Mouse (Mus musculus): ENCODE results near the gene H2-T24. TPM values are rescaled to one million over a fixed set of nuclear protein-coding genes. Genes with fewer than 3 reads are reported as not detected.
"Not testable (repeated sequence)": the region's sequence is repeated elsewhere in the genome, so short reads cannot be mapped to it uniquely, and the experiment has no call there.

The H2-T24 gene
- polyA plus RNA-seq, 1 experiment from 2014 or later: 5.5 TPM

DNA sequence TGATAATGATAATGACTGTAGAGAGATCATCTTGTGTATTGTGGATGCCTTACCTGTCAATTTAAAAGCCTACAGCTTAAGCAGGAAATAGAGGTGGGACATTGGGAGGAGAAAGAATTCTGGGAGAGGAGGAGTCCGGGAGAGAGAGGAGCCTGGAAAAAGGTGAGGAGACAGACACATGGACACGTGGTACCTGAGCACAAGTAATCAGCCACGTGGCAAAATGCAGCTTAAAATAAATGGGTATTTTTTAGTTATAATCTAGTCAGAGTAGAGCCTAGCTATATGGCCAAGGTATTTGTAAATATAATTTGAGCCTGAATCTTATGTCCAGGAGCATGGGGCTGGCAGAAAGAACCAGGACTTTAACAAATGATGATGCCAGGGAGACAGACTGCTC is 841 bp downstream of the H2-T24 start:
- Histone ChIP-seq H3K27ac (no peak overlapping the region), H3K36me3 (peaks cover 10% of the 10 kb centered on the region), H3K4me3 (no peak overlapping the region), H3K4me1 (peaks cover 4% of the 10 kb centered on the region; the same call in 1 of the 2 replicates), H3K9me3 (replicated peaks) (no peaks in the 10 kb centered on the region), H3K4me2 (replicated peaks) (no peak overlapping the region), H3K27me3 (no peaks in the 10 kb centered on the region), H3K9ac (no peak overlapping the region)
- 79% methylated on average over 3 of the region's 3 CpGs for WGBS
- ATAC-seq (ENCODE audit: low FRiP score): no peak

- Histone ChIP-seq H3K9me3 (replicated peaks) (no peaks in the 10 kb centered on the region), H3K27me3 (no peaks in the 10 kb centered on the region), H3K4me3 (no peak overlapping the region), H3K27ac (no peak overlapping the region), H3K4me2 (replicated peaks) (no peak overlapping the region), H3K4me1 (peaks cover 4% of the 10 kb centered on the region; the same call in 1 of the 2 replicates), H3K9ac (no peak overlapping the region), H3K36me3 (peaks cover 15% of the 10 kb centered on the region)
- ATAC-seq (ENCODE audit: low FRiP score): no peak
- WGBS: 77% methylated on average over 2 of the region's 2 CpGs
Measured at GRCm38 (mm10) chr17:36018979-36019378, 1.4 kb downstream of the H2-T24 start.

GRCm38 (mm10) chr17:36017046-36017445 is 3.3 kb downstream of the H2-T24 start:
- ATAC-seq (ENCODE audit: low FRiP score): no peak
- 94% methylated on average over 5 of the region's 5 CpGs for WGBS

DNA sequence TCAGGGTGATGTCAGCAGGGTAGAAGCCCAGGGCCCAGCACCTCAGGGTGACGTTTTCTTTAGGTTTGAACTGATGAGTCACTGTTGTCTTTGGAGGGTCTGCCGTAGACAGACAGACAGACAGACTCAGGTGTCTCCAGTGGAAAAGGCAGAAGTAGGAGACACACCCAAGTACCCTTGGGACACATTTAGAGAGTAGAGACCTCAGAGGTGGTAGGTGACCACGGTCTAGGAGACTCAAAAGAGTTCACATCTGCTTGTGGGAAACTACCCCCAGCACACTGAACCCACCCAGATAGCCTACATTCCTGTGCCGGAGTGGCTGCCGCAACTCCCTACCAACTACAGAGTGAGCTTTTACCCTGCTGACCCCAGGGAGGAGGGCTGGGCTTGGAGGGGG is 5.4 kb downstream of the H2-T24 start:
- no peak overlapping the region for H3K27ac ChIP-seq
- H3K4me2 ChIP-seq (replicated peaks): no peak overlapping the region
- no peak overlapping the region for H3K9ac ChIP-seq
- H3K36me3 ChIP-seq: peaks cover 15% of the 10 kb centered on the region
- H3K4me1 ChIP-seq: no peaks in the 10 kb centered on the region
- no peak overlapping the region for H3K4me3 ChIP-seq
- ATAC-seq (ENCODE audit: low FRiP score): no peak
- WGBS: 98% methylated on average over 5 of the region's 5 CpGs
- no peaks in the 10 kb centered on the region for H3K27me3 ChIP-seq
- H3K9me3 ChIP-seq (replicated peaks): no peaks in the 10 kb centered on the region

More at GRCm38 (mm10) chr17:36017046-36017445, 3.3 kb downstream of the H2-T24 start:
- H3K27ac ChIP-seq: no peak overlapping the region
- no peaks in the 10 kb centered on the region for H3K9me3 ChIP-seq (replicated peaks)
- H3K27me3 ChIP-seq: no peaks in the 10 kb centered on the region
- no peak overlapping the region for H3K4me2 ChIP-seq (replicated peaks)
- no peak overlapping the region for H3K4me3 ChIP-seq
- H3K9ac ChIP-seq: no peak overlapping the region
- peaks cover 4% of the 10 kb centered on the region; the same call in 1 of the 2 replicates for H3K4me1 ChIP-seq
- H3K36me3 ChIP-seq: peaks cover 15% of the 10 kb centered on the region

GRCm38 (mm10) chr17:36004409-36004808 is 16.0 kb downstream of the H2-T24 start:
- not testable (repeated sequence) for H3K36me3 ChIP-seq; H3K9ac ChIP-seq; H3K4me2 ChIP-seq (replicated peaks); H3K9me3 ChIP-seq (replicated peaks); H3K4me3 ChIP-seq; H3K27me3 ChIP-seq; ATAC-seq (ENCODE audit: low FRiP score); H3K4me1 ChIP-seq; H3K27ac ChIP-seq
- 95% methylated on average over 7 of the region's 7 CpGs for WGBS

DNA sequence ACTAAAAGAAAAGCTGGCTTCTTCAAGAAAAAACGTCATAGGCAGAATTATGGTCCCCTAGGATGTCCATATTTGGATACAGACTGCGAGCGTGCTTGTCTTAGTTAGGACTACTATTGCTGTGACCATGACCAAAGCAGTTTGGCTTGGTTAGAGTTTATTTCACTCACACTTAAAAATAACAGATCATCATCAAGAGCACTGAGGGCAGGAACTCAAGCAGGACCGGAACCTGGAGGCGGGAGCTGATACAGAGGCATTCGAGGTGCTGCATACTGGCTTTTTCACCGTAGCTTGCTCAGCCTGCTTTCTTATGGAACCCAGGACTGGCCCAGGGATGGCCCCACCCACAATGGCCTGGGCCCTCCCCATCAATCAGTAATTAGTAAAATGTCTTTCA is 17.0 kb downstream of the H2-T24 start:
- Histone ChIP-seq H3K27ac (no peak overlapping the region), H3K36me3 (peaks cover 8% of the 10 kb centered on the region; the same call in 1 of the 2 replicates), H3K27me3 (no peaks in the 10 kb centered on the region), H3K4me2 (replicated peaks) (no peak overlapping the region), H3K9ac (no peak overlapping the region), H3K9me3 (replicated peaks) (peaks cover 4% of the 10 kb centered on the region; the same call in 1 of the 2 replicates), H3K4me3 (no peak overlapping the region), H3K4me1 (no peaks in the 10 kb centered on the region)
- 95% methylated on average over 7 of the region's 7 CpGs for WGBS
- ATAC-seq (ENCODE audit: low FRiP score): no peak

DNA sequence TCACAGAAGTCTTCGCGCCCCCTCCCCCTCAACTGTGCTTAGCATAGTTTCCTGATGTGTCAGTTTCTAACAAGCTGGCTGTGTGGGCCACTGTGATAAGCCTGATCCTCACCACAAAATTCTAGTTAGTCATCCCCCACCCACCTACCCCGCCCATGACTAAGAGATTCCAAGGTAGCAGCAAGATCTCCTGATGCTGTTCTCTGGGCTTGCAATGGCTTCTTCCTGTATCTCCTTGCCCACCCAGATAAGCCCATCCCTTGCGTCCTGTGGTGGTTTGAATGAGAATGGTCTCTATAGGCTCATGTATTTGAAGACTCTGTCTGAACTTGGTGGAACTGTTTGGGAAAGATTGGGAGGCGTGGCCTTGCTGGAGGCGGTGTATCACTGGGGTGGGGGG is 18.4 kb downstream of the H2-T24 start:
- no peak overlapping the region for H3K4me2 ChIP-seq (replicated peaks)
- H3K9me3 ChIP-seq (replicated peaks): peaks cover 4% of the 10 kb centered on the region; the same call in 1 of the 2 replicates
- no peak for ATAC-seq (ENCODE audit: low FRiP score)
- no peak overlapping the region for H3K9ac ChIP-seq
- H3K36me3 ChIP-seq: peaks cover 8% of the 10 kb centered on the region; the same call in 1 of the 2 replicates
- peaks cover 8% of the 10 kb centered on the region; the same call in 1 of the 2 replicates for H3K4me1 ChIP-seq
- H3K4me3 ChIP-seq: no peak overlapping the region
- no peaks in the 10 kb centered on the region for H3K27me3 ChIP-seq
- no peak overlapping the region for H3K27ac ChIP-seq
- 95% methylated on average over 6 of the region's 6 CpGs for WGBS

DNA sequence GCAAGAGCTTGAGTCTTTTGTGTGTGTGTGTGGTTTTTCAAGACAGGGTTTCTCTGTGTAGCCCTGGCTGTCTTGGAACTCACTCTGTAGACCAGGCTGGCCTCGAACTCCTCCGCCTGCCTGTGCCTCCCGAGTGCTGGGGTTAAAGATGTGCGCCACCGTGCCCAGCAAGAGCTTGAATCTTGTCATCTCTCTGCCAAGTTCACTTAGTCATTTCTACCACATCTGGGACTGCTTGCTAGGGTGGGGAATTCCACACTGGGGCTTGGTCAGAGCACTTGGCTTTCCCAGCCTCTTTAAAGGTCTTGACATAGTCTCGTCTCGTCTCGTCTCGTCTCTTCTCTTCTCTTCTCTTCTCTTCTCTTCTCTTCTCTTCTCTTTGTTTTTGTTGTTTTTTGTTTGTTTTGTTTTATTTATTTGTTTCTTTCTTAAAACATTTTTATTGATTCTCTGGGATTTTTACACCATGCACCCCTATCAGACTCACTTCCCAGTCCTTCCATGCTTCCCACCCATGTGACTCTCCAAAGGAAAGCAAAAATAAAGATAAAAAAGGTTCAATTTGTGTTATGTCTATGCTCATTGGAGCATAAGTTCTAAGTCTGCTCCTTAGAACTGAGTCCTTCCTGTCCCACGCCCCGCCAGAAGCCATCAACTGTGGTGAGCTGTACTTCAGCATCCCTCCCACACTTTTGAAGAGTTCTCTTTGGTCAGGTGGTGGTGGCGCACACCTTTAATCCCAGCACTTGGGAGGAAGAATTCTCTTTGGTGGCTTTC is 19.1 kb downstream of the H2-T24 start:
- peaks cover 4% of the 10 kb centered on the region; the same call in 1 of the 2 replicates for H3K9me3 ChIP-seq (replicated peaks)
- no peak overlapping the region for H3K4me3 ChIP-seq
- no peaks in the 10 kb centered on the region for H3K27me3 ChIP-seq
- H3K27ac ChIP-seq: no peak overlapping the region
- ATAC-seq (ENCODE audit: low FRiP score): no peak
- over 99% methylated on average over 12 of the region's 12 CpGs for WGBS
- H3K9ac ChIP-seq: no peak overlapping the region
- H3K4me1 ChIP-seq: peaks cover 8% of the 10 kb centered on the region; the same call in 1 of the 2 replicates
- H3K36me3 ChIP-seq: 0 out of 2 replicates have a peak, but pooled peaks cover 5% of the 10 kb centered on the region
- no peak overlapping the region for H3K4me2 ChIP-seq (replicated peaks)

- Histone ChIP-seq H3K36me3 (no peaks in the 10 kb centered on the region), H3K9ac (no peak overlapping the region), H3K27ac (no peak overlapping the region), H3K9me3 (replicated peaks) (no peaks in the 10 kb centered on the region), H3K4me3 (no peak overlapping the region), H3K4me1 (peaks cover 11% of the 10 kb centered on the region), H3K27me3 (no peaks in the 10 kb centered on the region), H3K4me2 (replicated peaks) (no peak overlapping the region)
- ATAC-seq (ENCODE audit: low FRiP score): no peak
- WGBS: 91% methylated on average over 4 of the region's 4 CpGs
Measured at GRCm38 (mm10) chr17:36000349-36000748, 20.0 kb downstream of the H2-T24 start.

GRCm38 (mm10) chr17:35999356-35999755 is 21.0 kb downstream of the H2-T24 start:
- no peak for ATAC-seq (ENCODE audit: low FRiP score)
- H3K9ac ChIP-seq: no peak overlapping the region
- H3K4me2 ChIP-seq (replicated peaks): no peak overlapping the region
- 87% methylated on average over 7 of the region's 7 CpGs for WGBS
- H3K27me3 ChIP-seq: no peaks in the 10 kb centered on the region
- H3K27ac ChIP-seq: no peak overlapping the region
- no peak overlapping the region for H3K4me3 ChIP-seq
- peaks cover 16% of the 10 kb centered on the region for H3K4me1 ChIP-seq
- no peaks in the 10 kb centered on the region for H3K9me3 ChIP-seq (replicated peaks)
- H3K36me3 ChIP-seq: no peaks in the 10 kb centered on the region

GRCm38 (mm10) chr17:35998545-35999305 is 21.6 kb downstream of the H2-T24 start:
- WGBS: 85% methylated on average over 6 of the region's 6 CpGs
- ATAC-seq (ENCODE audit: low FRiP score): no peak
- H3K9ac ChIP-seq: 0 out of 2 replicates have a peak overlapping the region, but pooled peaks have one; percentile 10
- no peak overlapping the region for H3K4me3 ChIP-seq
- no peaks in the 10 kb centered on the region for H3K9me3 ChIP-seq (replicated peaks)
- H3K4me2 ChIP-seq (replicated peaks): no peak overlapping the region
- H3K36me3 ChIP-seq: no peaks in the 10 kb centered on the region
- H3K27ac ChIP-seq: no peak overlapping the region
- H3K27me3 ChIP-seq: no peaks in the 10 kb centered on the region
- peaks cover 16% of the 10 kb centered on the region for H3K4me1 ChIP-seq

GRCm38 (mm10) chr17:35997713-35998510 is 22.4 kb downstream of the H2-T24 start:
- ATAC-seq (ENCODE audit: low FRiP score): no peak
- Histone ChIP-seq H3K27ac (no peak overlapping the region), H3K4me3 (no peak overlapping the region), H3K9ac (0 out of 2 replicates have a peak overlapping the region, but pooled peaks have one; percentile 10), H3K9me3 (replicated peaks) (no peaks in the 10 kb centered on the region), H3K36me3 (no peaks in the 10 kb centered on the region), H3K27me3 (no peaks in the 10 kb centered on the region), H3K4me2 (replicated peaks) (no peak overlapping the region), H3K4me1 (peaks cover 16% of the 10 kb centered on the region)
- WGBS: 62% methylated on average over 12 of the region's 12 CpGs
